Mouse (Mus musculus) hindbrain, embryonic 13.5 days (tissue): ENCODE results near the gene Fam92b. TPM values are rescaled to one million over a fixed set of nuclear protein-coding genes. Genes with fewer than 3 reads are reported as not detected.

ENCODE experiments used
- ATAC-seq: fragments of 200-750 bp; cut with Nextera tagmentation; 2 replicates; pipeline ENCODE4 v1.8.0; 2017; ENCODE audit warnings: moderate TSS enrichment; ENCODE audit not compliant: low FRiP score
- H3K27ac ChIP-seq: fragments of 300-500 bp; sonication (generic); 2 replicates; pipeline ENCODE4 v1.5.1; 2015; ENCODE audit warnings: inconsistent platforms, mild to moderate bottlenecking, moderate library complexity
- H3K27me3 ChIP-seq: fragments of 300-500 bp; sonication (generic); 2 replicates; pipeline ENCODE4 v1.6.1; 2015; ENCODE audit warnings: mild to moderate bottlenecking, inconsistent platforms
- H3K36me3 ChIP-seq: fragments of 300-500 bp; sonication (generic); 2 replicates; pipeline ENCODE4 v1.6.1; 2015; ENCODE audit warnings: mild to moderate bottlenecking, inconsistent platforms
- H3K4me1 ChIP-seq: fragments of 300-500 bp; sonication (generic); replicated peaks from 2 replicates; pipeline ENCODE4 v1.6.1; 2015; ENCODE audit warnings: inconsistent platforms
- H3K4me2 ChIP-seq: fragments of 300-500 bp; sonication (generic); 2 replicates; pipeline ENCODE4 v1.6.1; 2015; ENCODE audit warnings: inconsistent platforms, mild to moderate bottlenecking, moderate library complexity
- H3K4me3 ChIP-seq: fragments of 300-500 bp; sonication (generic); 2 replicates; pipeline ENCODE4 v1.5.1; 2015; ENCODE audit warnings: mild to moderate bottlenecking, inconsistent platforms
- H3K9ac ChIP-seq: fragments of 300-500 bp; sonication (generic); 2 replicates; pipeline ENCODE4 v1.6.1; 2015; ENCODE audit warnings: mild to moderate bottlenecking, inconsistent platforms
- H3K9me3 ChIP-seq: fragments of 300-500 bp; sonication (generic); 2 replicates; pipeline ENCODE4 v1.6.1; 2016; ENCODE audit warnings: inconsistent platforms
- WGBS: fragments of 180-500 bp; shearing (Covaris S2); methylation state at CpG from one replicate; pipeline ENCODE4 v1.1.7; 2015; 5-methylcytosine and 5-hydroxymethylcytosine counted together
- polyA plus RNA-seq: library from polyadenylated mRNA; unstranded; fragments of >200 nt; fragmentation: Nextera tagmentation; extraction: Ambion mirVana; gene quantifications from 2 replicates; pipeline ENCODE4 v1.2.1, GENCODE M21; 2015

The Fam92b gene
- polyA plus RNA-seq, result 2.2 and 2.6 TPM in 2 replicates

DNA sequence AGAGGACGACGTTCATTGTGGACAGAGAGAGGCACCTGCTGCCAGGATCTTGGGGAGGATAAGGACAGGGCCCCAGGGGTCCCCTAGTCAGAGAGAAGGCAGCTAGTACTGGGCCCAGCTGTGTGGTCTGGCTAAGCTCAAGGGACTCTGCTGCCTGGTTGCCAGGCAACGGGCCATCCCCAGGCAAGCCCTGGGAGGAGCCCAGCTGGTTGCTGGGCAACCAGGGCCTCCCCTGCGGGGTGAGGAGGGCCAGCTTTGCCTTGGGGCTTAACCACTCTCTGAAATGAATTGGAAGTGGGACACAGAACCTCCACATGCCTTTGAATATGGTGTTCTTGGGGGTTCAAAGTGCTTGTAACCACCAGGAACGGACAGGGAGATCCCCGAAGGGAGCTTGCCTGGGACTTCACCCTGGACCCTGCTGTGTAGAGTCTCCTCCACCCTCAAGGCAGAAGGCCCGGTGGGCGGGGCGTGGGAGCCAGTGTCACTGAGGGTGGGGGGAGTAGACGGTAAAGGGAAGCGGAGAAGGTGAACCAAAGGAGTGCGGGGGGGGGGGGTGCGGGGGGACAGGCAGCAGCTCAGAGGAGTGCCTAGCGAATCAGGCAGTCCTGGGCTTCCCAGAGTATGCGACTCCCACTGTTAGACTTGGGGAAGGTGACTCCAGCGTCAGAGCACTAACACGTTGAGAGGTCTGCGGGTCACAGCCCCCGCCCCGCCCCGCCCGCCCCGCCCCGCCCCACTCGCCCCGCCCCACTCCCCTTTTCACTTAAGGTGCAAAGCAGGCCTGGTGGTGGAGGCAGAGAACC lies at the start of gene Fam92b:
TSS of gene Fam92b (minus strand) at position 149 of the 806 bp plus-strand sequence.
- 0% methylated on average over 11 of the region's 26 CpGs for WGBS

DNA sequence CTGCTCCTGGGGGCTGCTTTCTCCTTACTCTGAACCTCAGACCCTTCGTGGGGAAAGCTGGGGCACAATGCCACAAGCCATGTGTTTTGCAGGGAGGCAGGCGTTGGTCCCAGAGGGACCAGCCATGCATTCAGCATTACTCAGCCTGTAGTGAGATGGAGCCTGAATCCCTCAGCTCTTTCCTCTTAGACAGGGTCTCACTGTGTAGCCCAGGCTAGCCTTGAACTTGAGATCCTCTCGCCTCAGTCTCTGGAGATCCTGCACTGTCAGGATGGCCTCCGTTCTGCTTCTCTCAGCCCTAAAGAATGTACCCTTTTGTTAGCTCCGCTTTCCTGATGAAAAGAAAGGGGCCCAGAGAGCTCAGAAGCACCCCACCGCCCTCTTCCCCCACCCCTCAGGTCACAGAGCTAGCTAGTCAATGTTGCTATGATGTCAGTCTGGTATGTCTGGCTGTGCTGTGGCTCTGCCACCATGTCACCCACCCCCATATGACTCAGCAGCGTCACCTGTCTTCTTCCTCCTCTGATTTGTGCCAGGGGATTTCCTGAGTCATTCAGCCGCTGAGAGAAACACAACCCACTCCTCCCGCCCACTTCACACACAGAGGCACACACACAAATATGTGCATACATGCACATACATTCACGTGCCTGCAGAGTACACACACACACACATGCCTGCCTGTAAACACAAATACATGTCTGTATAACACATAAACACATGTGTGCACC lies 48.3 kb upstream of the Fam92b start:
- peaks cover 24% of the 10 kb centered on the region; the same call in 1 of the 2 replicates for H3K27me3 ChIP-seq
- peak overlapping the region; percentile 44; the same call in 1 of the 2 replicates for H3K27ac ChIP-seq
- H3K9ac ChIP-seq, result no peak overlapping the region
- no peak overlapping the region for H3K4me2 ChIP-seq
- peaks cover 63% of the 10 kb centered on the region for H3K4me1 ChIP-seq
- H3K4me3 ChIP-seq, result no peak overlapping the region
- no peaks in the 10 kb centered on the region for H3K36me3 ChIP-seq
- H3K9me3 ChIP-seq, result no peaks in the 10 kb centered on the region
- ATAC-seq, result no peak
- WGBS, result 20% methylated on average over 10 of the region's 10 CpGs

More for the DNA sequence above, at the start of gene Fam92b:
- H3K9me3 ChIP-seq, result no peaks in the 10 kb centered on the region
- peak within 1 kb of the TSS; percentile 42 for H3K4me2 ChIP-seq
- no peak within 1 kb of the TSS for H3K4me3 ChIP-seq
- H3K27me3 ChIP-seq, result peaks cover 33% of the 10 kb centered on the region
- peak within 1 kb of the TSS; percentile 83 for H3K27ac ChIP-seq
- no peaks in the 10 kb centered on the region for H3K36me3 ChIP-seq
- ATAC-seq, result peak; percentile 83
- H3K9ac ChIP-seq, result peak within 1 kb of the TSS; percentile 62
- H3K4me1 ChIP-seq, result peaks cover 48% of the 10 kb centered on the region

DNA sequence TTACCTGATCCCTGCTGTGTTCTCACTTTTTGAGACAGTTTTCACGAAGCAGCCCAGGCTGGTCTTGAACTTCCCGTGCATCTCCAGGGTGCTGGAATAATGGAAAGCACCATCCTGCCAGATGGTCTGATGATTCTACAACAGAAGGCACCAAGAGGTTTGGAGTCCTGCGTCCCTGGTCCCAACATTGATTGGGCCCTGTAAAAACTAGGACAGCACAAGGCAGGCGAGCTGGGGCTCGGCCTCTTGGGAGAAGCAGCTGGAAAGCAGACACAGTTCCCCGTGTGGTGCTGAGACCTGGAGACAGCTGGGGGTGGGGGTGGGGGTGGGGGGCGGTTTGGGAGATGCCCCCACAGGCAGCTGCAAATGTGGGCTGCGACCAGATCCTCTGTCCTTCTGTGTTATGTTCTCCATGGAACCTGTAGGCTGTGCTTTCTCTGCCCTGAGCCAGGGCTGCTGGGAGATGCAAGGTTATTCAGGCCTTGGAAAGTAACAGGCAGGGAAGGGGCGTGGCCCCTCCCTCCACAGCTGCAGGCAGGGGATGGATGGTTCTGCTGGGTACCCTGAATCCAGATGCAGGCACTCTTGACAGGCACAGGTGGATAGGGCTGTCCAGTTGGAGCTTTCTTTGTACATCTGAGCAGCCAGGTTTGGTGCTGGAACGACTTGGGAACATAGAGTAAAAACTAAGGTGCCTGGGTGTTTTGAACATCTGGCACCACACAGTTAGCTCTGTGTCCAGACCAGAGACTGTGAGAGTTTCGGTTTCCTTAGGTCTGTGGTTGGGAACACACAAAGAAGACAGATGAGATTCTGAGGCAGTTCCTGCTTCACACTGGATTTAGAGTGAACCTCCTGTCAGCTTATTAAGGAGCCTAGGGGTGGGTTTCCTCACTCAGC lies 47.5 kb upstream of the Fam92b start:
- Histone ChIP-seq H3K36me3 (no peaks in the 10 kb centered on the region), H3K4me1 (peaks cover 55% of the 10 kb centered on the region), H3K9me3 (no peaks in the 10 kb centered on the region), H3K4me3 (no peak overlapping the region), H3K27ac (peak overlapping the region; percentile 44; the same call in 1 of the 2 replicates), H3K9ac (no peak overlapping the region), H3K4me2 (no peak overlapping the region), H3K27me3 (peaks cover 18% of the 10 kb centered on the region; the same call in 1 of the 2 replicates)
- 47% methylated on average over 11 of the region's 11 CpGs for WGBS
- ATAC-seq, result no peak

DNA sequence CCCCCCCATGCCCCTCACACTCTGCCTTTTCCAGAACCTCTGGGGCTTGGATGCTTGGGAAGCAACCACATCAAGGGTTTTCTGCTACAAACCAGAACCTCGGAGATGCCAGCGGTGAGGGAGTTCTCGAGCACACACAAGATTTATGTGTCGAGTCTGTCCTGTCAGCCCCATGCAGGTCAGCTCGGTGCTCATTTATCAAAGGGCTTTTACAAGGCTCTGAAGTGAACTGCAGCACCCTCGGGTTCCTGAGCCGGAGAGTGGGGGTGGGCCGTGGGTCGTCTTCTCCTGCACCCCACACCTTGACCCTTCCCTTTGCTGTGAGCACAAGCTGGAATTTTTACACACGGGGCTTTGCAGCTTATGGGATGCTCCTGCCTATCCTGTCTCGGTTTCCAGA lies 45.3 kb upstream of the Fam92b start:
- Histone ChIP-seq H3K9ac (no peak overlapping the region), H3K4me1 (peaks cover 48% of the 10 kb centered on the region), H3K4me2 (no peak overlapping the region), H3K4me3 (no peak overlapping the region), H3K27me3 (peaks cover 12% of the 10 kb centered on the region; the same call in 1 of the 2 replicates), H3K27ac (0 out of 2 replicates have a peak overlapping the region, but pooled peaks have one; percentile 30), H3K36me3 (no peaks in the 10 kb centered on the region), H3K9me3 (no peaks in the 10 kb centered on the region)
- no peak for ATAC-seq
- 45% methylated on average over 11 of the region's 11 CpGs for whole genome bisulfite sequencing

DNA sequence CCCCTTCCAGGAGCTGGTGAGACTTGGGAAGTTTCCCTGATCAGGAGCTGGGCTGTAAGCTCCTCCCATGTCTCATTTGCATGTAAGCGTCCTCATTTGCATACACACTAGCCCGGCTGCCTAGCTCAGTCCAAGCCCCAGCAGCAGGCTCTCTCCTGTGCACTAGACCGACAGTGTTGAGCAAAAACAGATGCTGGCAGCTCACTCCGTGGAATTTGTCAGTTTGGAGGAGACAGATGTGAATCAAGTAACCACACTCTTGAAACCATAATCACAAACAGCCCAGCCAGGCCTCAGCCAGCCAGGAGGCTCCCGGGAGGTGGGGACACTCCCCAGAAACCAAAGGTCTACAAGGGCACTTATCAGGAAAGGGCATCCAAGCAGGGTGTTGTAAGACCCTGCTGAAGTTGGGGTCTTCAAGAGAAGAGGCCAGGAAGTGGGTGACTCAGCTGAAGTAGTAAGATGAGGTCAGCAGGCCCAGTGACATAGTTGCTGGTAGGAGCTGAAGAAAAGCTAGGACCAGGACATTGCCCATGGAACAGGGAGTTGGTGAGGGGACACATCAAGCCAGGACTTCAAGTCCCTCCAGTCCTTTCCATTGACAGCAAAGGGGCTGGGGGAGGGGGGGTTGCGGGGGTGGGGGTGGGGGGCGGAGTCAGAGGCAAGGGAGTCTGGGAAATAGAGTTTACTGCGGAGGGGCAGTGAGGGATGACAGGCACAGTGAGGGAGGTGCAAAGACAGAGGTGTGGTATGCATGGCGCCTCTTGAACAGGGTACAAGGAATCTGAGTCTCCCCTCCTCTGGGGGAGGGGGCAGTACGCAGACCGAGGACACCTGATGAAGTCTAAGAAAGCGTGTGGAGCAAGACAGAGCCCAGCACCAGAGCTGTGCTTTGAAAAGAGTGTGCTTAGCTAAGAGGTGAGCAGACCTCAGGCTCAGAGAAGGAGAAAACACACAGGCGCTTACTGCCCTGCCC lies 39.9 kb upstream of the Fam92b start:
- H3K4me2 ChIP-seq, result no peak overlapping the region
- peak overlapping the region; percentile 67 for H3K27ac ChIP-seq
- peaks cover 17% of the 10 kb centered on the region; the same call in 1 of the 2 replicates for H3K27me3 ChIP-seq
- no peak overlapping the region for H3K9ac ChIP-seq
- peak; percentile 72 for ATAC-seq
- WGBS, result 21% methylated on average over 13 of the region's 13 CpGs
- H3K9me3 ChIP-seq, result no peaks in the 10 kb centered on the region
- no peaks in the 10 kb centered on the region for H3K36me3 ChIP-seq
- peaks cover 36% of the 10 kb centered on the region for H3K4me1 ChIP-seq
- no peak overlapping the region for H3K4me3 ChIP-seq

DNA sequence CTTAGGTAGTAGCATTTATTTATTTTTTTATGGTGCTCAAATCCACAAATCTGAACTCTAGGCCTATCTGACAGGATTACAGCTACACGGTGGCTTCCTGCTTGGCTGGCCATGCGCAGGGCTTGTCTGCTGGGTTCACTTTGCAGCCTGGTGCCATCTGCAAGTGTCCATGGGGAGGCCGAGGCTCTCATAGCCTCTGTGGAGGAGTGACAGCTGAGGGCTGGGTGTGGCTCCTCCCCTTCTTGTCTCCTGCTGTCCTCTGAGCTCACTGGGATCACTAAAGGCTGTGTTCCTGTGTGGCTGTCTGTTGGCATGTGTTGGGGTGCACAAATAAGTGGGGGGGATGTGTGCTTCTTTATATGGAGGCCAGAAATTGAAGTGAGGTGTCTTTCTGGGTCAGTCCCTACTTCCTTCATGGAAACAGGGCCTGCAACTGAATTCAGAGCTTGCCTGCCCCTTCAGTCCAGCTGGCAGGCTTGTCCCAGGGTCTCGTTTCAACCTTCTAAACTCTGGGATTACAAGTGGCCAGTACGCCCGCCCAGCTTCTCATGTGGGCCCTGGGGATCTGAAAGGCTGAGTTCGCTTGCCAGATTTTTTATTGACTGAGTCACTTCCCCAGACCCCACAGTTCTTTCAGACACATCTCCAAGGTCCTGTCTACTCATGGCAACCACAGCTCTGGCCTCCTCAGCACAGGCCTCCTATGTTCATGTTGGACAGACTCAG lies 38.3 kb upstream of the Fam92b start:
- Histone ChIP-seq H3K27ac (peak overlapping the region; percentile 70), H3K27me3 (0 out of 2 replicates have a peak, but pooled peaks cover 6% of the 10 kb centered on the region)
- ATAC-seq, result no peak

DNA sequence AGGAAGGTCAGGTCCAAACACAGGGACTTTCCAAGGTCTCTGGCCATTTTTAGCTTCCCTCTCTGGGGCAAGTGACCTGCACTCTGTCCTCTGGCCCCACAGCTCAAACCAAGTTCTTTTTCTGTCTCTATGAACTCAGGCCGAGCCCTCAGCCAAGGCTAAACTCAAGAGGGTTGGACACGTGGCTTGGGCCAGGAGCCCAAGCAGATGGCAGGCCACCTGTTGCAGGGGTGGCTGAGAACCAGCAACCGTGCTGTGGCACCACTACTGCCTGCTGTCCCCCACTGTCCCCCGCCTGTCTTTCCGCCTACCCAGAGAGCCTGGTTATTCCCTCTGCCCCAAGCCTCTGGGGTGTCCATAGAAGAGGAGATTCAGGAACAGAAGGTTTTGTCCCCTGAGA lies 36.7 kb upstream of the Fam92b start:
- Histone ChIP-seq H3K9me3 (no peaks in the 10 kb centered on the region), H3K4me2 (no peak overlapping the region), H3K4me1 (peaks cover 46% of the 10 kb centered on the region), H3K27ac (no peak overlapping the region), H3K36me3 (no peaks in the 10 kb centered on the region), H3K4me3 (no peak overlapping the region), H3K27me3 (0 out of 2 replicates have a peak, but pooled peaks cover 10% of the 10 kb centered on the region), H3K9ac (no peak overlapping the region)
- ATAC-seq, result no peak
- WGBS, result 65% methylated on average over 5 of the region's 5 CpGs

More for the DNA sequence above, 38.3 kb upstream of the Fam92b start:
- Histone ChIP-seq H3K36me3 (no peaks in the 10 kb centered on the region), H3K4me3 (no peak overlapping the region), H3K4me2 (no peak overlapping the region), H3K9me3 (no peaks in the 10 kb centered on the region), H3K4me1 (peaks cover 42% of the 10 kb centered on the region), H3K9ac (no peak overlapping the region)
- 36% methylated on average over 7 of the region's 7 CpGs for WGBS

DNA sequence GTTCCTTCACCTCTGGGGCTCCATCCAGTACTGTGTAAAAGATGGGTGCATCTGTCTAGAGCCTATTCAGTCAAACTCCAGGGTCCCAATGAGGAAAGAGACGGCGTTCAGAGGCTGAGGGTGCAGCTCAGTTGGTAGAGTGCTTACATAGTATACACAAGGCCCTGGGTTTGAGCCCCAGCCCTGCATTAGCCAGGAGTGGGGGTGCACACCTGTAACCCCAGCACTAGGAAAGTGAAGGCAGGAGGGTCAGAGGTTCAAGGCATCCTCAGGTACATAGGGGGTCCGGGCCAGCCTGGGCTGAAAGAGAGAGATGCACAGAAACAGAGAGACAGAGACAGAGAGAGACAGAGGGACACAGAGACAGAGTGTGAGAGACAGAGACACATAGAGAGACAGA lies 36.0 kb upstream of the Fam92b start:
- Histone ChIP-seq H3K36me3 (no peaks in the 10 kb centered on the region), H3K27me3 (0 out of 2 replicates have a peak, but pooled peaks cover 10% of the 10 kb centered on the region), H3K4me1 (peaks cover 48% of the 10 kb centered on the region), H3K4me2 (no peak overlapping the region), H3K27ac (no peak overlapping the region), H3K9me3 (no peaks in the 10 kb centered on the region), H3K4me3 (no peak overlapping the region), H3K9ac (no peak overlapping the region)
- no peak for ATAC-seq
- WGBS, result 90% methylated on average over 3 of the region's 3 CpGs

DNA sequence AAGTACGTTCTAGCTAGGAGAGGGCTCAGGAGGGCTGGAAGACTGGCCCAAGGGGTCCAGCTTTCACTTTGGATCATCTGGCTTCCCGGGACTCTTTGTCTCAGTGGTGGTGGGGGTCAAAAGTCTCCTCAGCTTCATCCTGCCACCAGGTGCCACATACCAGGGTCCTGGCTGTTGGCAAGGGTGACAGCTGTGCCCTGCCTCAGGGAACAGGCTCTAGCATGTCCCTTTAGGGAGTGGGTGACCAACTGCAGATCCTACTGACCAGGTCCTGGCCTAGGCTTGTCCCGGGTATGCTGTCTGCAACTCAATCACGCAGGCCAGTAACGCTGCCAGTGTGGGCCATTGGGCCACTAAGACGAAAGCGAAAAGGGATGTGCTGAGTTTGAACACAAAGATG lies 35.3 kb upstream of the Fam92b start:
- Histone ChIP-seq H3K9ac (no peak overlapping the region), H3K36me3 (no peaks in the 10 kb centered on the region), H3K9me3 (no peaks in the 10 kb centered on the region), H3K27ac (no peak overlapping the region), H3K4me2 (no peak overlapping the region), H3K4me3 (no peak overlapping the region), H3K27me3 (0 out of 2 replicates have a peak, but pooled peaks cover 10% of the 10 kb centered on the region), H3K4me1 (peaks cover 50% of the 10 kb centered on the region)
- WGBS, result 83% methylated on average over 7 of the region's 7 CpGs
- ATAC-seq, result no peak

DNA sequence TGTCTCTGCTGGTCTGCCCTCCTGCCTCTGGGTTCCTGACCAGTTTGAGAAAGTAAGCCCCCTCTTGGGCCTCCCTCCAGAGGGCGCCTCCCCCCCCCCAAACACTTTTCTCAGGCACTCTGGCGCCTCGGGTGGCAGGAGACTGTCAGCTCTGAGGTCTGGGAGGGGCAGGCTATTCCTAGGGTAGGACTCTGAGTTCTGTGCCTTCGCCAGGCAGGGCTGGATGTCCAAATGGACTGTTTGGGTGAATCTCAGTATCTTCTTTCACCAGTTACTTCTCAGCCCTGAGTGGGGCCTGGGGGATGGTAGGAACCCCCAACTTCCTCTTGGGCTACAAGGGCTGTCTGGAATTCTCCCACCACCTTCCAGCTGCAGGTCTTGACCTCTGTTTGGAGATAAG lies 34.1 kb upstream of the Fam92b start:
- Histone ChIP-seq H3K36me3 (no peaks in the 10 kb centered on the region), H3K27me3 (0 out of 2 replicates have a peak, but pooled peaks cover 10% of the 10 kb centered on the region), H3K27ac (no peak overlapping the region), H3K4me2 (no peak overlapping the region), H3K4me3 (no peak overlapping the region), H3K9ac (no peak overlapping the region), H3K9me3 (no peaks in the 10 kb centered on the region), H3K4me1 (peaks cover 37% of the 10 kb centered on the region)
- ATAC-seq, result no peak
- 12% methylated on average over 4 of the region's 4 CpGs for WGBS
